Comparison of ENCODE assay signal across 17 mouse cellular contexts in genomic region chr17:35717080-35717479, GRCm38 (mm10).
"Had no signal": no experiment of that assay in that cellular context is flagged by ENCODE, and none has a peak within 500 bp of the region (broad histone marks: within the 10 kb centered on the region; RNA-seq: fewer than 3 reads in every experiment).

No protein-coding gene starts in this region.

- H3K9ac ChIP-seq: liver, embryonic 14.5 days; lung, embryonic 15.5 days; midbrain, embryonic 13.5 days; midbrain, embryonic 15.5 days; neural tube, embryonic 13.5 days; stomach, embryonic 15.5 days had no signal

- H3K9me3 ChIP-seq: lung, embryonic 15.5 days; megakaryocyte, embryonic 14.5 days; midbrain, embryonic 13.5 days; midbrain, embryonic 15.5 days; neural tube, embryonic 13.5 days; stomach, embryonic 15.5 days had no signal

- ATAC-seq: lung, postnatal 0 days; midbrain, embryonic 13.5 days; midbrain, embryonic 15.5 days had no signal

- DNase-seq: lung, adult 2 months; lung, postnatal 14 days; lung, postnatal 36 days; right cerebral cortex, postnatal 14 days; thymus, adult 18-20 months; thymus, postnatal 25 days; thymus, postnatal 4 days had no signal

- H3K27ac ChIP-seq: liver, embryonic 14.5 days; lung, embryonic 15.5 days; macrophage; midbrain, embryonic 13.5 days; midbrain, embryonic 15.5 days; neural tube, embryonic 13.5 days had no signal

- H3K27me3 ChIP-seq: lung, embryonic 15.5 days; midbrain, embryonic 15.5 days; neural tube, embryonic 13.5 days; stomach, embryonic 15.5 days had no signal

- H3K4me2 ChIP-seq: lung, embryonic 15.5 days; midbrain, embryonic 11.5 days; midbrain, embryonic 13.5 days; midbrain, embryonic 15.5 days; neural tube, embryonic 13.5 days; stomach, embryonic 15.5 days had no signal

- H3K36me3 ChIP-seq: lung, embryonic 15.5 days; midbrain, embryonic 13.5 days; midbrain, embryonic 15.5 days; neural tube, embryonic 13.5 days; stomach, embryonic 15.5 days had no signal

- H3K4me3 ChIP-seq: lung, embryonic 15.5 days; megakaryocyte, embryonic 14.5 days; midbrain, embryonic 13.5 days; midbrain, embryonic 15.5 days; neural tube, embryonic 13.5 days; stomach, embryonic 15.5 days had no signal
